Mouse (Mus musculus) ES-E14 (cell line): ENCODE measurements at regions not wholly inside any gene's neighbourhood (a gene's known extent, or its start where the extent isn't known, plus 50 kb on each side); places are given as distances from the start of the nearest gene placed in this dataset.
"Not testable (repeated sequence)": the region's sequence is repeated elsewhere in the genome, so short reads cannot be mapped to it uniquely, and the experiment has no call there.

Experiments used
- DNase-seq: peaks from one replicate; pipeline ENCODE4 v3.0.0-alpha.2; 2013; ENCODE audit warnings: low read depth, low spot score
- H3K27ac ChIP-seq: 2 replicates; pipeline ENCODE4 v1.5.1; 2012; ENCODE audit warnings: low read depth, mild to moderate bottlenecking, low read length, moderate library complexity, mixed read lengths; ENCODE audit not compliant: poor library complexity, insufficient read depth, severe bottlenecking
- H3K36me3 ChIP-seq: 2 replicates; pipeline ENCODE4 v1.6.1; 2012; ENCODE audit warnings: mild to moderate bottlenecking, low read length, moderate library complexity, mixed read lengths; ENCODE audit not compliant: control insufficient read depth, poor library complexity, insufficient read depth, severe bottlenecking
- H3K4me1 ChIP-seq, 2 experiments: fragments of 150-350 bp in 1 of 2; sonication (generic) in 1 of 2; 2 replicates each; pipeline ENCODE4 v1.6.1; 2012; ENCODE audit warnings: low read length in 2 of 2, mild to moderate bottlenecking in 1 of 2, mixed read lengths in 1 of 2; ENCODE audit not compliant: control insufficient read depth in 2 of 2, insufficient read depth in 2 of 2, poor library complexity in 1 of 2
- H3K4me3 ChIP-seq, 2 experiments: fragments of 150-350 bp in 1 of 2; sonication (generic) in 1 of 2; 2 replicates each; pipeline ENCODE4 v1.5.1; 2012; ENCODE audit warnings: low read length in 2 of 2, low read depth in 1 of 2, mild to moderate bottlenecking in 1 of 2, mixed read lengths in 1 of 2; ENCODE audit not compliant: insufficient read depth in 1 of 2, poor library complexity in 1 of 2, severe bottlenecking in 1 of 2
- H3K9ac ChIP-seq: 2 replicates; pipeline ENCODE4 v1.6.1; 2012; ENCODE audit warnings: low read depth, mild to moderate bottlenecking, low read length, mixed read lengths; ENCODE audit not compliant: poor library complexity, insufficient read depth, severe bottlenecking
- H3K9me3 ChIP-seq: fragments of 150-350 bp; sonication (generic); 2 replicates; pipeline ENCODE4 v1.6.1; 2012; ENCODE audit warnings: low read depth, mild to moderate bottlenecking, low read length; ENCODE audit not compliant: control insufficient read depth, insufficient read depth
- CHD2 ChIP-seq: IDR thresholded peaks from 2 replicates; pipeline ENCODE4 v1.6.1; 2014; ENCODE audit warnings: mild to moderate bottlenecking, low read depth, low read length, inconsistent platforms
- HCFC1 ChIP-seq: IDR thresholded peaks from 2 replicates; pipeline ENCODE4 v1.6.1; 2012; ENCODE audit warnings: low read length, inconsistent platforms, borderline replicate concordance; ENCODE audit not compliant: insufficient read depth
- MAFK ChIP-seq: IDR thresholded peaks from 2 replicates; pipeline ENCODE4 v1.6.1; 2014; ENCODE audit warnings: mild to moderate bottlenecking, low read depth, low read length, inconsistent platforms; ENCODE audit not compliant: insufficient read depth
- ZC3H11A ChIP-seq: IDR thresholded peaks from 2 replicates; pipeline ENCODE4 v1.6.1; 2012; ENCODE audit warnings: low read depth, mild to moderate bottlenecking, inconsistent platforms, low read length, borderline replicate concordance
- ZNF384 ChIP-seq: IDR thresholded peaks from 2 replicates; pipeline ENCODE4 v1.6.1; 2012; ENCODE audit warnings: low read depth, low read length, inconsistent platforms
- in situ Hi-C, 2 experiments: fragments of 600-800 bp; cut with MboI; formaldehyde crosslinking; loops; one replicate each; pipeline ENCODE4 v1.15.1; 2025; ENCODE audit warnings: low sequenced_read_pairs in 2 of 2, inconsistent platforms in 1 of 2; ENCODE audit not compliant: unreplicated experiment in 2 of 2

DNA sequence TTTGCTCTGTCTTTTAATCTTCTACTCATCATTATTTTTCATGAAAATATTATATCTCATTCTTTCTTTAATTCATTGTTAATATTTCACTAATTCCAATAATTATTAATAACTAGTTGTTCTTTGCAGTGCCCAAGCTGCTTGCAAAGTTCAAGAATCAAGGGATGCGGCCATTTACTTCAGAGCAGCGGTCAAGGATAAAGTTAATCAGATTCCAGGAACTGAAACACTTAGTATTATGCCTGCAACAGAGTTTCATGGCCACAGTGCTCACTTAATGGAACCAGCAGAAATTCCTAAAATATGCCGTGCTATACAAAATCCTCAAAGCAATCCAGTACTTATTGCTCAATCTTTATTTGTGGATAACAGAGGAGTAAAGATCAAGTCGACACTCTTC is 1389.7 kb upstream of the 1700008P02Rik start:
- in situ Hi-C loops = no loop called here
- no peak overlapping the region for H3K4me3 ChIP-seq
- no peak overlapping the region for H3K27ac ChIP-seq
- no peaks in the 10 kb centered on the region for H3K36me3 ChIP-seq
- TF ChIP-seq MAFK = no peak
- no peak for TF ChIP-seq HCFC1
- no peak for TF ChIP-seq ZC3H11A
- no peak for TF ChIP-seq ZNF384
- no peak for TF ChIP-seq CHD2
- H3K9ac ChIP-seq = no peak overlapping the region
- no peak for DNase-seq
- H3K4me1 ChIP-seq = peaks cover 0 to 5% of the 10 kb centered on the region in 2 experiments
- no peaks in the 10 kb centered on the region for H3K9me3 ChIP-seq

DNA sequence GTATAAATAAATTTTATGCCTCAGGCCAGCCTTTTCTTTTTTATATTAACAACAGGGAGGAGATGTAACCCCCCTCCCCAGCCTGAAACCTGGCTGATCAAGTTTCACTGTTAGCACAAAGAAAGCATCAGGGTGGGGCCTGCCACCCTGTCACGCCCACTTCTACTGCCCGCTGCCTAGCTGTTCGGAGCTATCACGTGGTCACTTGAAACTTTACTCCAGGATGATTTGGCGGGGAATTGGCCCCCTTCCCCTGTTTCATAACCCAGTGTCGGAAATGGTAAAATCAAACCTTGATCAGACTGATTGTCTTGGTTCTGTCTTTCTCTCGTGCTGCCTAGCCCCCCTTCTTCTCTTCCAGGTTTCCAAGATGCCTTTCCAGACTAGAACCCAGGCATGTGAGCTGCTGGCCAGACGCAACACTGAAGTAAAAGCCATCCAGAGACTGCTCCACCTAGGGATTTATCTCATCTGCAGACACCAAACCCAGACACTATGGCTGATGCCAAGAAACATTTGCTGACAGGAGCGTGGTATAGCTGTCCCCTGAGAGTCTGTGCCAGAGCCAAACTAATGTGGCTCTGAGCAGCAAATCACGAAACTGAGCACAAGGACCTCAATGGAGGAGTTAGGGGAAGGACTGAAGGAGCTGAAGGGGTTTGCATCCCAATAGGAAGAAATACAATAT is 1386.6 kb upstream of the 1700008P02Rik start:
- peak overlapping the region; percentile 99 for H3K27ac ChIP-seq
- TF ChIP-seq MAFK = no peak
- no peak for TF ChIP-seq HCFC1
- TF ChIP-seq ZNF384 = no peak
- no peak for TF ChIP-seq CHD2
- no peak for TF ChIP-seq ZC3H11A
- in situ Hi-C loops = no loop called here
- H3K4me1 ChIP-seq = peaks cover 7 to 9% of the 10 kb centered on the region in 2 experiments
- H3K9ac ChIP-seq = peak overlapping the region; percentile 66; the same call in 1 of the 2 replicates
- H3K9me3 ChIP-seq = no peaks in the 10 kb centered on the region
- H3K4me3 ChIP-seq = peak overlapping the region; percentile 41 to 55
- no peaks in the 10 kb centered on the region for H3K36me3 ChIP-seq
- DNase-seq = peak; percentile 77

- TF ChIP-seq MAFK (no peak), ZNF384 (no peak), HCFC1 (no peak), CHD2 (no peak), ZC3H11A (no peak)
Observed at GRCm38 (mm10) chr3:8006273-8006672, 1386.0 kb upstream of the 1700008P02Rik start.

DNA sequence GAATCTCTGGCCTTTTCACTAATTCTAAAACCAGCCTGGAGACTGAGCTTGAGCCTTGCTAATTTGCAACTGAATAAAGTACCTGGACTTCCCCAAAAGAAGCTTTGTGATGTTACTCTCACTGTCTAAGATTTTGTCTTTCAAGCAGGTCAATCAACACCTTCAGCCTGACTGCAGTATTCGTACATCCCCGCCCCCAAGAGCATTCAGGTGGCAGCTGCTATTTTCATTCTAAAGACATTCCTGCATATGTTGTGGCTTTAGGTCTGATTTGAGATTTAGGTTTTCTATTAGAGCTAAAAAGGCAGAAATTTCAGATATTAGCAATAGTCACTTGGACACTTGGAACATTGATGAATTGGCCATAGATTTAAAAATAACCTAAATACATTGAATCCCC is 1385.4 kb upstream of the 1700008P02Rik start:
- Histone ChIP-seq H3K27ac (peak overlapping the region; percentile 99; the same call in 1 of the 2 replicates), H3K4me3 (peak overlapping the region in 1 of 2 experiments; percentile 55; a peak in 2 of 4 replicates), H3K4me1 (peaks cover 7 to 12% of the 10 kb centered on the region in 2 experiments)
- TF ChIP-seq CHD2 (peak; percentile 74), MAFK (0 out of 2 replicates have a peak, but pooled peaks have one; percentile 12)
- H3K9ac ChIP-seq, H3K36me3 ChIP-seq, H3K9me3 ChIP-seq, DNase-seq, in situ Hi-C loops: not testable (repeated sequence)

More at GRCm38 (mm10) chr3:8006273-8006672, 1386.0 kb upstream of the 1700008P02Rik start:
- DNase-seq = no peak
- Histone ChIP-seq H3K4me1 (peaks cover 7 to 12% of the 10 kb centered on the region in 2 experiments), H3K9me3 (no peaks in the 10 kb centered on the region), H3K27ac (peak overlapping the region; percentile 99), H3K4me3 (peak overlapping the region; percentile 55 to 59), H3K9ac (peak overlapping the region; percentile 62), H3K36me3 (no peaks in the 10 kb centered on the region)
- in situ Hi-C loops = no loop called here
